Mouse (Mus musculus): Measurements from ENCODE around the gene Atad5. TPM values are rescaled to one million over a fixed set of nuclear protein-coding genes. Genes with fewer than 3 reads are reported as not detected.
A peak's percentile ranks its signal among the peaks of the same experiment; 100 is the strongest.

Atad5 gene
- polyA plus RNA-seq, 2 experiments from 2014 or later: 4.1 to 4.3 TPM

GRCm38 (mm10) chr11:80151541-80151940 lies 62.3 kb downstream of the Atad5 start:
- no peak for ATAC-seq

DNA sequence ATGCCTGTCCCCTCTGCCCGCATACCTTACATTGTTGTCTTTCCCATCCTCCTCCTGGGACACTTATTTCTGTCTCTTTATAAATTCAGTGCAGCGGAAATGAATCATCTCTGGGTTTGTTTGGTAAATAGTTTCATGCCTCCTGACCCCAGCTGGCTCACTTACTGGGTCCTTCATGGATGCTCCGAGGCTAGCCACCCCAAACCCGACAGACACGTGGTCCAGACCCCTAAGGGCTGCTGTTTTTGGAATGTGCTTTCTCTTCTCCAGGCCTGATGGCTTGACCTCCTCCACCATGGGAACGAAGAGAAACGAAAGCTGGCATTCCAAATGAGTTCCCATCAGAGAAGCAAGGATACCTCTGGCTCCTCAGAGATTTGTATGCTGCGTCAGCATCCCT lies 63.2 kb downstream of the Atad5 start:
- ATAC-seq: no peak

- peak; percentile 95 for ATAC-seq
These were observed 64.8 kb downstream of the Atad5 start, which contains the start of gene Adap2 for GRCm38 (mm10) chr11:80153857-80154495. TSS of gene Adap2 (plus strand) at chr11:80154105.

DNA sequence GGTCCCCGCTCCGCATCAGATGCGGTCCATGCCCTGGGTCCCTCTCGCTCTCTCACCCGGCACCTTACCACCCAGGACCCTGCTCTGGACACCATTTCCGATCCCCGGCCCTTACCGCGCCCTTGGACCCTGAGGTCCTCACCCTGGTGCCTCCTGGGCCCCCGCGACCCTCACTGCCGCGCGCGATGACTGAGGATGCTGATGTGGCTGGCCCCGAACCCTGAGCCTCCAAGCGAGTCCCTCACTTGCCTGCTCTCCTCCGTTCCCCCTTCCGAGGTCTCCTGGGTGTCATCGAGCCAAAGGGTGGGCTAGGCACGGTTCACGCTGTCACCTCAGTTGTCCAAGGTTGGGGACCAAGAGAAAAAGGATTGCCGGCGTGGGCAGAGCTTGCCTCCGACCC lies 65.3 kb downstream of the Atad5 start:
- no peak for ATAC-seq

DNA sequence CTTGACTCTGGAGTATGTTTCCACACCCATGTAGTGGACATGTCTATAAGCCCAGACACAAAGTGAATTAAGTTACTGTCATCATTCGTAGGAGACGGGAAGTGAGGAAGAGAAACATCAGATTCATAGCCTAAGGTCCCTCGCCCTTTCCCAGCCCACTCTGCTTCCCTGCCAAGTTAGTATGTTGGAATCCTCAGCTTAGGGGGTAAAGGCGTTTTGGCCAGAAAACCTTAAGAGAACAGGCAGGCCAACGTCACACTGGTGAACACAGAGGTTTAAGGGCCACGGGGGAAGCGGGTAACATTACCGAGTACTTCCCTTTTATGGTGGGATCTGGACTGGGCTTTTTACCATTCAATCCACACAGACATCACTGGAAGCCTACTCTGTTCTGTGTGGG lies 66.3 kb downstream of the Atad5 start:
- ATAC-seq: no peak

DNA sequence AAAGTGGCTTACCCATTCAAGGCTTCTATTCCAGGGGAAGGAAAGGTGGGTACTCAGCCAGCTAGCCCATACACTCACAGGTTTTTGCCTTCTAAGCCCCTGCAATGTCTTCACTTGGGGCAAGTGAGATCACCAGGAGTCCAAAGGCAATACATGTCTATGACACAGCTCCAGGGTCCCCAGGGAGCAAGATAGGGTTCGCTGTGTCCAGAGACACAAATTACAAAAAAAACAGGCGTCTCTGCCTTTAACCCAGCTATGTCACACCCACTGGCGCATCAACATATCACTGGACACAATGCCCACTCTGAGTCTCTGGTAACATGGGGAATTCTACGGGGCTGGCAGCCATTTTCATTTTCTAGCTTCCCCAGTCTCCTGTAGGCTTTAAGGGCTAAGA lies 66.8 kb downstream of the Atad5 start:
- ATAC-seq: no peak

GRCm38 (mm10) chr11:80156841-80157240 lies 67.6 kb downstream of the Atad5 start:
- no peak for ATAC-seq

DNA sequence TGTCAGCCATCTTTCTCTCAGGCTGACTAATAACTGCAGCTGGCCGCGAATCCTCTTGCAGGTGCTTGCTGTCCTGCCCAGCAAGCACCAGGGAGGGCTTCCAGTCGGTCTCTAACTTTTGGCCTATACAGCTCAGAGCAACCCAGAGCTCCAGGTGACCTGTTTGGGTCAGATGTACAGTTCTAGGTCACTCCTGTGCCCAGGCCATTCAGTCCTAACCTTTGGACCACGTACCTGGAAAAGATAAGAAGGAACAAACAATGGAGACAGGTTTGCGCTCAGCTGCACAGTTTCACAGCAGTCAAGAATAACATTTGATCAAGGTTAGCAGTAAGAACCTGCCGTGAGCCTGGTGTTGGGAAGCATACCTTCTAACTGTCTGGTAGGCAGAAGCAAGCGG lies 69.8 kb downstream of the Atad5 start:
- ATAC-seq: no peak

DNA sequence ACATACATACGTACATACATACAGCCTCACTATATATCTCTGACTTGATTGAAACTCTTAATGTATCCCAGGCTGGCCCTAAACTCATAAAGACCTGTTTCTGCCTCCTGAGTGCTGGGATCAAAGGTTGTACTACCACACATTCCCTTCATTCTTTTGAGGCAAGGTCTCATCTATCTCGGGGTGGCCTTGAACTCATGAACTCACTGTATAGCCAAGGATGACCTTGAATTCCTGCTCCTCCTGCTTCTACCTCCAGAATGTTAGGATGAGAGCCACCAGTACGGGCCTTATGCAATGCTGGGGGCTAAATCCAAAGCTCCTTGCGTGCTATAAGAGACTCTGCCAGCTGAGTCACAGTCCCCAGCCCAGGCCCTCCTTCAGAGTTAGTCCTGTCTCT lies 71.8 kb downstream of the Atad5 start:
- no peak for ATAC-seq

GRCm38 (mm10) chr11:80163362-80164116 lies 74.3 kb downstream of the Atad5 start:
- ATAC-seq: no peak

- ATAC-seq: no peak
These were observed 75.0 kb downstream of the Atad5 start for GRCm38 (mm10) chr11:80164224-80164623.

DNA sequence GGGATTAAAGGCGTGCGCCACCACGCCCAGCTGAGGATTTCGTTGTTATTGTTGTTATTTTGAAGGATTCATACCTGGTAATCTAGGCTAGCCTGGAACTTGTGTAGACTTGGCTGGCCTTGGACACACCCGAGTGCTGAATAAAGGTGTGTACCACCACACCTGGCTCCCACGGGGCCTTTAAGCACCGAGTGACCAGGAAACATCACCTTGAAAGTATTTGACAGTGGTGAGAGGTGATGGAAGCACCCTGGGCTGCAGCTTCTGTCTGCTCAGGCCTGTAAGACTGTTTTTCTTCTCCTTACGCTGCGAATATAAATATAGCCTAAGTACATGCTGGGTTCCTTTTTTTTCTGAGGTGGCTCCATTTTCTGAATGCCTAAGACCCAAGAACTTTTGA lies 78.9 kb downstream of the Atad5 start:
- ATAC-seq: no peak

DNA sequence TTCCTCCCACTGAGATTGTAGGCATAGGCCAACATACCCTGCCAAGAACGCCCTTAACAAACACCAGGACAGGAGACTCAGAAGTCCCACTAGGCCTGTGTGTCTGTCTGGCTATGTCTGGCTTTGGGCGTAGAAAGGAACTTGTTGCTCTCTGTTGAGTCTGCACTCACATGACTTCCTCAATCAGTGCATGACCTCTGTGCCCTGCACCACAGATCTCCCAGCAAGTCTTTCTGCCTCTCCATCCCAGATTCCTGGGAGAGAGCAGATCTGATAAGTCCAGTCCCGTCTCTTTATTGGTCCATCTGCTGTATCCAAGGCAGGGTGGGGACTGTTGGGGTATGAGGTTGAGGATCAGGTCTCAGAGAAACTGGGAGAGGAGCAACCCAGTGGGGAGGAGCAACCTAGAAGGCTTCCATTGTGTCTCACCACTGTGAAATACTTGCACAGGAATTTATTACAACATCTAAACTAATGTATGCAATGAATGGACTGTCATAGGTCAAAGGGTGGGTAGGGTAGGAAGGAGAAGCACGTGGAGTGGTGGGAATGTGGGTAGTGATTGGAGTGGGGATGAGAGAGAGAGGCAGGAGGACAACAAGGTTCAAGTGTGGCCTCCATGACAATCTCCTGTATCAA lies 79.5 kb downstream of the Atad5 start:
- ATAC-seq: no peak

DNA sequence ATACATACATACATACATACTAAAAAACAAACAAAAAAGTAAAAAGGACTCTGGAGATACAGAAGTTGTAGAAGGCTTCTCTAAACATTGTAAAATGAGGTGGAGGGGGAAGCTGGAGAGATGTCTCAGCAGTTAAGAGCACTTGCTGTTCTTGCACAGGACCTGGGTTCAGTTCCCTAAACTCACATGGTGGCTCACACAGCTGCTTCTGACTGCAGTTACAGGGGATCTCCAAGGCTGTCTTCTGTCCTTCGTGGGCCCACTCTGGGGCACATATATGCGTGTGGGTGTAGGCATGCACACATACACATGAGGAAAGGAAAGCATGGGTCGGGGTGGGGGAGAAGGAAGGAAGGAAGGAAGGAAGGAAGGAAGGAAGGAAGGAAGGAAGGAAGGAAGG lies 80.4 kb downstream of the Atad5 start:
- no peak for ATAC-seq

DNA sequence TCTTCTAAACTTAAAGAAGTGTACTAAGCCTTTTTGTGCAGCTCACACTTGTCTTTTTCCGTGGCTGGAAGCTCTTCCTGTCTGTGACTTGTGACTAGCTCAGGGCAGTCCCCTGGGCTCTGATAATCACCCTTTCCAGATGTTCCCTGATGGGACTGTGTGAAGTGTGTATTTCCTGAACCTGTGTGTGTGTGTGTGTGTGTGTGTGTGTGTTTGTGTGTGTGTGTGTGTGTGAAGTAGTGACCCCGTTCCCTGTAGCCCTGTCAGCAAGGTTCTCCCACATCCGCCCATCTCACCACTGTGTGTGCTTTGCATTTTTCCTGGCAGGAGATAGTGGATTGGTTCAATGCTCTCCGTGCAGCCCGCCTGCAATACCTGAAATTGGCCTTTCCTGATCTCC lies 81.2 kb downstream of the Atad5 start:
- no peak for ATAC-seq

DNA sequence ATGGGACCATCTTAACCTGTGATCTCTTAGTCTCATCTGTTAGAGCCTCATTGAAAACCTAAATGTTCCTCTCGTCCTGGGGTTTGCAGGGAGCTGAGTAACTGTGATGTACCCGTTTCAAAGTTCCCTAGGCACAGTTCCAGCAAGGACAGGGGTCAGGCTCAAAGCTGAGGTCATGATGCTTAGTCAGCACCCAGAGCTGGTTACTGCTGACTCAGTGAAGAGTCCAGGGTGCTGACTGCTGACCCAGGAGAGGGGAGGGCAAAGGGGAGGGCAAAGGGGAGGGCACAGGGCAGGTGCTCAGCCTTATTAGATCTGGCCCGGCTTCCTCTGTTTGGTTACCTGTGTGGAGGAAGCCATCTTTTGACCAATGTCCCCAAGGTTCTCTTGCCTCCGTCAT lies 82.7 kb downstream of the Atad5 start:
- no peak for ATAC-seq

DNA sequence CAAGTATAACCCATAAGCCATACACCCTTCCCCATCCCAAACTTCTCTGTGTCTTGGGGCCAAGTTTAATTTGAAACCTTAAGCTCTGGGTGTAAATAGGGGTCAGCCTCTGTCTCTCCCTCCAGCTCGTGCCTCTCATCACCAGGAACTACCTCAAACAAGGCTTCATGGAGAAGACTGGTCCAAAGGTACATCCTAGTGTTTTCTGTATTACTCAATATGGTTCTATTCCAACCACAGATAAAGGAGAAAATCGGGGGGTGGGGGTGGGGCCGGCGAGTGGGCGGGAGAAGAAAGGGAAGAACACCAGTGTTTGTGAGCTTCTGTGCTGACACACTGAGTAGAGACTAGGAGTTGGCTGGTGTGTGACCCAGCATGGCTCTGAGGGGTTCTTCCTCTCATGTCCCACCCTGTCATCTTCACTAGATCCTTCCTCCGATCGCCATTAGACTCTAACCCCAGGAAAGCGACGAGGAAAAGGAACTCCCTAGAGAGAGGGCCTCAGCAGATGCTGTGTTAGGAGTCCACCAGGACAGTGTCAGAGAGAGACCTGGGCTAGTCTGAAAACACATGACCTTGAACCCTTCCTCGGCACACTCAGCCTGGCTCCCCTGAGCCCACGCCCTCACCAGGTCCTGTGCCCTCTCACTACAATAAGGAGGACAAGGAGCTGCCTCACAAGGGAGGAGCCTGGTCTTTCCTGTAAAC lies 84.9 kb downstream of the Atad5 start:
- ATAC-seq: no peak

DNA sequence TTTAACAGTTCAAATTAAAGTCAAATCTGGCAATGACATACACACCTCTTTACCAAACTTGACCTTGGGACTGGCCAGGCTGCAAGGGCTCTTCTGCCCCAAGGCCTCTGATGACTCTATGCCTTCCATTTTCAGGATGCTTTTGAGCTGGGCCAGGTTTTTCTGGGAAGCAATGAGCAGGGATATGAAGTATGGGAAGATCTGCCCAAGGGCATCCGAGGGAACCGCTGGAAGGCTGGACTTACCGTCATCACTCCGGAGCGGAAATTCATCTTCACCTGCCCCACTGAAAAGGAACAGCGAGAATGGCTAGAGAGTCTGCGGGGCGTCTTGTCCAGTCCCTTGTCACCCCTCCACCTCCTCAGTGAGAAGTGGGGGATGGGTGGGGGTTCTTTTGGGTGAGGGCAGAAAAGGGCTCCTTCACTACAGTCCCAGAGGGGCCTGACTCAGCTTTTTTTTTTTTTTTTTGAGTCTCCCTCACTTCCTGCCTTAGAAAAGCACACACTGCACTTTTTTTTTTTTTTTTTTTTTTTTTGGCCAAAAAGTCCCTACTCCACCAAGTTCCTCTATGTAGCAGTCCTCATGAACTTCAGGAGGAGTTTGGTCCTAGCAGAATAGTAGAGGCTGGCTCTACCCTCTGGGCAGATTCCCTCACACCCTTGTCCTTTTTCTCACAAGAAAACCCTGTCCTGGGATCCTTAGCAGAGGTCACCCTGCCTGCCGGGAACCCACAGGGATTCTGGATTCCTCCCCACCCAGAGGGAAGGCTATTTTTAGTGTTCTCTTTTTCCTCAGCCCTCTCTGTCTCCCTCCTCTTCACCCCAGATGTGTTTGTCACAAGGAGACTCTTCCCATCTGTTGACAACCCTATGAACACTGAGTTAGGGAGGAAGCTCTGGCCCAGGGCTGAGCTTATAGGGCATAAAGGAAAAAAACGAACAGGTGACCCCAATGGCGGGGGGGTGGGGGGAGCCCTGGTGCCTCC lies 88.0 kb downstream of the Atad5 start:
- ATAC-seq: no peak

DNA sequence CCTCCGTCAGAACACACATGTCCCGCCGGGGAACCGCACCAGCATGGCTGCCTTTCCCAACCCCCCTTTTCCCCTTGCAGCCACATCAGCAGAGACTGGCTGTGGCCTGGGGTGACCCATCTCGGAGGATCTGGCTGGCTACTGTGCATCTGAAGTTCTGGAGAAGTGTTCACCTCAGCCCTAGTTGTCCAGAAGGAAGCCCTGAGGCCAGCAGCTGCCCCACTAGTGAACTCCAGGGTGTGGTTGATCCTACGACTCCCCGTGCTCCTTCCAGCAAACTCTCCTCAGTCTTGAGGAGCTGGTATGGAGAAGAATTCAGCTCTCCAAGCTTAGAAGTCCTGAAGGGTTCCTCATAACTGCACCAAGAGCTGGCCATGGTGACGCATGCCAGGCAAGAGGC lies 89.1 kb downstream of the Atad5 start:
- no peak for ATAC-seq

- no peak for ATAC-seq
These were observed 92.0 kb downstream of the Atad5 start for GRCm38 (mm10) chr11:80181021-80181749.

DNA sequence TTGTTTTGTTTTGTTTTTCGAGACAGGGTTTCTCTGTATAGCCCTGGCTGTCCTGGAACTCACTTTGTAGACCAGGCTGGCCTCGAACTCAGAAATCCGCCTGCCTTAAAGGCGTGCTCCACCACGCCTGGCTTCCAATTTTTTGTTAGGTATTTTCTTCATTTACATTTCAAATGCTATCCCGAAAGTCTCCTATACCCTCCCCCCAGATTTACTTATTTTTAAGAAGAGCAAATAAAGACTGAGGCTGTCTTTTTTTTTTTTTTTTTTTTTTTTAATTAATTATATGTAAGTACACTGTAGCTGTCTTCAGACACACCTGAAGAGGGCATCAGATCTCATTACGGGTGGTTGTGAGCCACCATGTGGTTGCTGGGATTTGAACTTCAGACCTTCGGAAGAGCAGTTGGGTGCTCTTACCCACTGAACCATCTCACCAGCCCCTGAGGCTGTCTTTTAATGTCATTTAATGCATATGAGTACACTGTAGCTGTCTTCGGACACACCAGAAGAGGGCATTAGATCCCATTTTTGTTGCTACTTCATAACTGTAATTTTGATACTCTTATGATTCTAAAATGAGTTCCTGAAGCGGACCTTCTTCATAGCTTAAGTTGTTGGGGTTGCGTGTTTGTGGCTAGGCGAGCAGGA lies 94.0 kb downstream of the Atad5 start:
- ATAC-seq: peak; percentile 16
